Mouse (Mus musculus): ENCODE results near the gene Gm21731. TPM values are rescaled to one million over a fixed set of nuclear protein-coding genes. Genes with fewer than 3 reads are reported as not detected.
"Not testable (repeated sequence)": the region's sequence is repeated elsewhere in the genome, so short reads cannot be mapped to it uniquely, and the experiment has no call there.

Gene Gm21731
- polyA plus RNA-seq, 1 experiment: not detected

DNA sequence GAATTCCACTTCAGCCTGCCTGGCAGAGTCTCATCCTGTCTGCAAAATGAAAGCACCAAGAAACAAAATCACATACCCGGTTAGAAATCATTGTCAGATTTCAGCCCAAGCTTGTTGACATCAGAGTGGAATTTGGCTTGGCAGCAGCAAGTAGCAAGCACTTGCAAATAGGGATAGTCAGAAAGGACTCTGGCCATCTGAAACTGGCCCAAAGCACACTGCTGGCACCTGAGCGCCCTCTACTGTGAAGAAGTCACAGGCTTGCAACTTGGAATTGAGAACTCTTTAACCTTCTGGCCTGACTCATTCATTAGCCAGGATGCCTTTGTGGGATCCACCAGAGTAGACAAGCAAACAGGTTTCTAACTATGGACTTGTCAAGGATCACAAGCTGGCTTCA lies 38.9 kb downstream of the Gm21731 start:
- not testable (repeated sequence) for H3K4me1 ChIP-seq (ENCODE audit: control insufficient read depth, insufficient read depth, insufficient read length, low read length); H3K4me3 ChIP-seq (ENCODE audit: low read depth, low read length); H3K27ac ChIP-seq (ENCODE audit: insufficient read depth, low read depth, low read length); H3K27me3 ChIP-seq (ENCODE audit: control insufficient read depth, insufficient read depth, low read length); H3K36me3 ChIP-seq (ENCODE audit: control insufficient read depth, insufficient read depth, low read length)
- WGBS: 20% methylated on average over 2 of the region's 2 CpGs

- Histone ChIP-seq H3K27ac (ENCODE audit: insufficient read depth, low read depth, low read length) (no peak overlapping the region), H3K4me3 (ENCODE audit: low read depth, low read length) (no peak overlapping the region), H3K4me1 (ENCODE audit: control insufficient read depth, insufficient read depth, insufficient read length, low read length) (no peaks in the 10 kb centered on the region), H3K27me3 (ENCODE audit: control insufficient read depth, insufficient read depth, low read length) (no peaks in the 10 kb centered on the region), H3K36me3 (ENCODE audit: control insufficient read depth, insufficient read depth, low read length) (no peaks in the 10 kb centered on the region)
- 84% methylated on average over 9 of the region's 9 CpGs for WGBS
- no peak for TF ChIP-seq POLR2A (IDR thresholded peaks at IDR 0.05; ENCODE audit: low read depth, low read length)
- TF ChIP-seq CTCF (IDR thresholded peaks at IDR 0.05; ENCODE audit: extremely low read depth, insufficient read length, insufficient replicate concordance, low read depth, low read length): no peak
Observed at GRCm38 (mm10) chr13:120278784-120279183, 39.9 kb downstream of the Gm21731 start.

Other genes with a start within 250 kb of the Gm21731 start
- gene Gm36079, start 212.1 kb upstream of the Gm21731 start, polyA plus RNA-seq (2012; rRNA removed): not detected in 2 replicates
- 0.05 and 0.17 TPM in 2 replicates for gene Gm21188, start 186.9 kb upstream of the Gm21731 start, polyA plus RNA-seq (2012; rRNA removed)
- gene Gm20767, start 98.9 kb upstream of the Gm21731 start, polyA plus RNA-seq (2012; rRNA removed): not detected in 2 replicates
- not detected in 2 replicates for gene Gm21818, start 66.7 kb upstream of the Gm21731 start, polyA plus RNA-seq (2012; rRNA removed)
- 0.15 TPM in 1 of 2 replicates, not detected in the other for gene Gm21762, start 23.2 kb upstream of the Gm21731 start, polyA plus RNA-seq (2012; rRNA removed)
- gene AF067061, start 24.0 kb downstream of the Gm21731 start, polyA plus RNA-seq (2012; rRNA removed): not detected in 2 replicates
- 0.18 and 0.46 TPM in 2 replicates for gene BC147527, start 61.3 kb downstream of the Gm21731 start, polyA plus RNA-seq (2012; rRNA removed)
- gene Tcstv3, start 77.8 kb downstream of the Gm21731 start, polyA plus RNA-seq (2012; rRNA removed): not detected in 2 replicates

Data from small intestine, adult 2 months (tissue).